Mouse (Mus musculus): ENCODE results near the gene Mapkap1. TPM values are rescaled to one million over a fixed set of nuclear protein-coding genes. Genes with fewer than 3 reads are reported as not detected.

Gene Mapkap1
- polyA plus RNA-seq, 2 experiments from 2014 or later: 24.0 to 26.0 TPM

GRCm38 (mm10) chr2:34532394-34532793, 125.8 kb downstream of the Mapkap1 start:
- ATAC-seq: no peak

GRCm38 (mm10) chr2:34533281-34533680, 126.7 kb downstream of the Mapkap1 start:
- no peak for ATAC-seq

GRCm38 (mm10) chr2:34534996-34535395, 128.4 kb downstream of the Mapkap1 start:
- no peak for ATAC-seq

GRCm38 (mm10) chr2:34537356-34537755, 130.8 kb downstream of the Mapkap1 start:
- ATAC-seq: no peak

GRCm38 (mm10) chr2:34543581-34543980, 137.0 kb downstream of the Mapkap1 start:
- ATAC-seq: no peak

- ATAC-seq: no peak
Observed at GRCm38 (mm10) chr2:34544021-34544420, 137.4 kb downstream of the Mapkap1 start.

- no peak for ATAC-seq
Observed at GRCm38 (mm10) chr2:34544646-34545395, 138.2 kb downstream of the Mapkap1 start.

GRCm38 (mm10) chr2:34546176-34546677, 139.7 kb downstream of the Mapkap1 start:
- ATAC-seq: no peak

- no peak for ATAC-seq
Observed at GRCm38 (mm10) chr2:34547516-34547915, 140.9 kb downstream of the Mapkap1 start.

- ATAC-seq: no peak
Observed at GRCm38 (mm10) chr2:34548961-34549360, 142.4 kb downstream of the Mapkap1 start.

- no peak for ATAC-seq
Observed at GRCm38 (mm10) chr2:34549469-34549868, 142.9 kb downstream of the Mapkap1 start.

- no peak for ATAC-seq
Observed at GRCm38 (mm10) chr2:34552772-34553171, 146.2 kb downstream of the Mapkap1 start.

GRCm38 (mm10) chr2:34553580-34554231, 147.1 kb downstream of the Mapkap1 start:
- ATAC-seq: no peak

GRCm38 (mm10) chr2:34560146-34560545, 153.6 kb downstream of the Mapkap1 start:
- no peak for ATAC-seq

GRCm38 (mm10) chr2:34563089-34563694, 156.6 kb downstream of the Mapkap1 start:
- no peak for ATAC-seq

GRCm38 (mm10) chr2:34563865-34564264, 157.3 kb downstream of the Mapkap1 start:
- no peak for ATAC-seq

GRCm38 (mm10) chr2:34566146-34566545, 159.6 kb downstream of the Mapkap1 start:
- no peak for ATAC-seq

- no peak for ATAC-seq
Observed at GRCm38 (mm10) chr2:34566601-34567000, 160.0 kb downstream of the Mapkap1 start.

GRCm38 (mm10) chr2:34569131-34569530, 162.6 kb downstream of the Mapkap1 start:
- ATAC-seq: no peak

GRCm38 (mm10) chr2:34570378-34570777, 163.8 kb downstream of the Mapkap1 start:
- ATAC-seq: no peak

GRCm38 (mm10) chr2:34571096-34571495, 164.5 kb downstream of the Mapkap1 start:
- ATAC-seq: no peak

- ATAC-seq: no peak
Observed at GRCm38 (mm10) chr2:34573073-34573472, 166.5 kb downstream of the Mapkap1 start.

GRCm38 (mm10) chr2:34588546-34588945, 182.0 kb downstream of the Mapkap1 start:
- ATAC-seq: no peak

Measured in CD4-positive, CD25-positive, alpha-beta regulatory T cell, adult 4 months (primary cell).